Mouse (Mus musculus) E14TG2a.4 (cell line): Measurements from ENCODE around the gene Tlx2.

Experiments
- CTCF ChIP-seq: conservative IDR thresholded peaks from 2 replicates; pipeline ENCODE4 v1.5.1; 2014; ENCODE audit warnings: low read length
- NANOG ChIP-seq: IDR thresholded peaks from 2 replicates; pipeline ENCODE4 v1.6.1; 2014; ENCODE audit warnings: borderline replicate concordance, low read length, mixed read lengths

DNA sequence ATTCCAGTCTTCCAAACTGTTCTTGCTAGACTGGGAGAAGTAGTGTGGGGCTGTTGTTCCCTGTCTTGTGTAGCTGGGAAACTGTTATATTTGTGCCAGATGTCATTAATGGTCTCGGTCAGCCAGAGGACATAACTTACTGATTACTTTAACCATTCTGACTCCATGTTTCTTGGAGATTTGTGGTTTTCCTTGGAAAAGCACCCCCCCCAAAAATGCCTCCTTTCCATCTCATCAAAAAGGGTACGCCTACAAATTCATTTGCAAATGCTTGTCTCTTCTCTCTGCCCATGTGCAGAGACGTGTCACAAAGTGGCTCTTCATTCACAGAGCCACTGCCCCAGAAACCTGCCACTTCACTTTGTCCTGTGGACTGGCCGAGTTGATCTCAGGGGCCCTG is 45.7 kb downstream of the Tlx2 start:
- TF ChIP-seq CTCF: no peak
- TF ChIP-seq NANOG: no peak
